Mouse (Mus musculus) left cerebral cortex, adult 2 months (tissue): ENCODE results near the gene Cecr2. TPM values are rescaled to one million over a fixed set of nuclear protein-coding genes. Genes with fewer than 3 reads are reported as not detected.
A peak's percentile ranks its signal among the peaks of the same experiment; 100 is the strongest.

Source experiments
- DNase-seq, 2 experiments: peaks; one replicate each; pipeline ENCODE4 v3.0.0; 2021 to 2022; ENCODE audit warnings: low spot score in 2 of 2, mixed read lengths in 1 of 2; ENCODE audit errors: extremely low spot score in 1 of 2
- H3K27ac ChIP-seq: fragments of 200-600 bp; 2 replicates; pipeline ENCODE4 v1.8.1; 2022
- H3K4me3 ChIP-seq: fragments of 200-600 bp; 2 replicates; pipeline ENCODE4 v1.8.1; 2022
- CTCF ChIP-seq: fragments of 200-600 bp; IDR thresholded peaks from 2 replicates; pipeline ENCODE4 v1.8.1; 2022; ENCODE audit warnings: antibody characterized with exemption, mild to moderate bottlenecking, moderate library complexity
- intact Hi-C: fragments of 180-260 bp; cut with DNase I; formaldehyde crosslinking; loops from one replicate; pipeline ENCODE4 v1.15.1; 2025
- total RNA-seq, 2 experiments: library from RNA; stranded (reverse); gene quantifications; 2 replicates each; pipeline ENCODE4 v1.2.3; 2021

The Cecr2 gene
- total RNA-seq, 2 experiments from 2014 or later = 3.1 to 4.1 TPM

DNA sequence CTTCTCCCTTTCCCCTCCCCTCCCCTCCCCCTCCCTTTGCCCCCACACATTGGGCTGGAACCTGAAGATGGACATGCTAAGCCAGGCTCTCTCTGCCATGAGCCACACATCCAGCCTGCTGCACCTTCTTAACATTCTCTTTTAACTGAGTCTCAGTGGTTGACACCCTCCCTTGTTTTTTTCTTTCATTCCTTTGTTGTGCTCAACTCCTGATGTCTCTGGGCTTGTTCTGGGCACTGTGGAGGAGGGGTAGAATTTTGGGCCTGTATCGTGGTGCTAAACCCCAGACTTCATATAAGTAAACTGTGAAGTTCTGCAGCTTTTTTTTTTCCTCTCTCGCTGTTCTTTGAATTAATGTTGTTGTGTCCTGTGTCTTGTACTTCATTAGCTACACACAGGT, 9.8 kb downstream of the Cecr2 start:
- Histone ChIP-seq H3K4me3 (no peak overlapping the region), H3K27ac (no peak overlapping the region)
- no peak for TF ChIP-seq CTCF
- intact Hi-C loops = loop anchor here (2.0 kb wide), 1 partner anchor 137 kb away; no protein-coding TSS in a partner anchor
- DNase-seq = no peak

DNA sequence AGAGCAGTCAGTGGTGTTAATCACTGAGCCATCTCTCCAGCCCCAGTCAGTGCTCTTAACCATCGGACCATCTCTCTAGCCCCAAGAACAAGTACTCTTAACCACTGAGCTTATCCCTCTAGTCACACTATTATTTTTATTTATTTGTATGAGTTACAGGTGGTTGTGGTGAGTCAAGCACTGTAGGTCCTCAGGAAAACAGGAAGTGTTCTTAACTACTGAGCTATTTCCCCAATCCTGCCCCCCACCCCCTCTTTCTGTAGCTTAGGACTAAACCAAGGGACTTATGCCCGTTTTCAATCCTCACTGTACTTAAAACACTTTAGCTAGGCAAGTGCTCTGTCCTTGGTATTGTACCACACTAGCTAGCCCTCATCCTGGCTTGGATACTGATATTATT, 17.2 kb downstream of the Cecr2 start:
- H3K4me3 ChIP-seq = no peak overlapping the region
- DNase-seq = no peak
- no peak overlapping the region for H3K27ac ChIP-seq
- intact Hi-C loops = no loop called here
- TF ChIP-seq CTCF = no peak

DNA sequence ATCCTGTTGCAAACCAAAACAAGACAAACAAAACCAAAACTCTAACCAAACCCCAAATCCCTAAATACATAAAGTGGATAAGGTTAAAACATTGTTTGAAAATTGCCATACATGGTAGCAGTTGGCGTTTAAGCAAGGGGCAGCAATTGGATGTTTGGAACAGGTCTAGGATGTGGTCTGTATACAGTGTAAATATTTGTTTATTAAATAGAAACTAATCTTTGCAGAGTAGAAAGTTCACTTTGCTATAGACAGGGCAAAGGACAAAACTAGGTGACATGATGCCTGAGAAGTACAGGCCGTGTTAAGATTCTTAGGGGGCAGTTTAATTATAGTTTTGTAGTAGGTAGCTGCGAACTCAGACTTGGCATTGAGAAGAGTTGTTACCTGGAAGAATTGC, 18.6 kb downstream of the Cecr2 start:
- Histone ChIP-seq H3K4me3 (no peak overlapping the region), H3K27ac (no peak overlapping the region)
- intact Hi-C loops = no loop called here
- TF ChIP-seq CTCF = no peak
- no peak for DNase-seq

DNA sequence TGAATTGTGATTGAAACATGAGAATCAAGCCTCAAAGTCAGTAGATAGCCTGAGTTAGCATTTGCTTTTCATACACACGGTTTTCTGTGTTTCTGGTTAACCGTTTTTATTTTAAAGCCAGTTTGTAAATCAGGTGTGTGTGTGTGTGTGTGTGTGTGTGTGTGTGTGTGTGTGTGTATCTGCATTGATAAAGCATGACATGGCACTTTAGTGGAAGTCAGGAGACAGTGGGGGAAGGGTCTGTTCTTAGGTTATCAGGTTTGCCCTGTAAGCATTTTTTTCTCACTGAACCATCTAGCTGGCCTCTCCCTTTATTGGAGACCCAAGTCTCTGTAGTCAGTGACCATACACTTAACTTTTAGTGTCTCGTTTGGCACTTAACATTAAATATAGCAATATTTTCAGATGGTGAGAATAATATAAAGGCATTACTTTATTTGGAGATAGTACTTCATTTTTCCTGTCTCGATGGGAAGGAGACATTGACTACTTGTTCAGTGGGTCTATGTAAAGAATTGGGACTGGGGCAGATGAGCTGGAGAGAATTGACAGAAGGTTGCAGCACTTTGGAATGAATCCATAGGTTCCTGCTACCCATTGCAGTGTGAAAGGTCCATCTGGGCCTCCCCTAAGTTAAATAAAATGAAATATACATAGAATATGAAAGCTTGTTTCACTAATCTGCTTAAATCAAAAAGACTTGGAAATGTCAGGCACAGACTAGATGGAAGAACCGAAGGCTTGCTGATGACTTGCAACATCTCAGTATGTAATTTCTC, 20.9 kb downstream of the Cecr2 start:
- H3K27ac ChIP-seq = no peak overlapping the region
- H3K4me3 ChIP-seq = no peak overlapping the region
- no peak for DNase-seq
- intact Hi-C loops = no loop called here
- TF ChIP-seq CTCF = no peak

GRCm38 (mm10) chr6:120700221-120700620, 34.1 kb downstream of the Cecr2 start:
- no peak overlapping the region for H3K4me3 ChIP-seq
- no peak for DNase-seq
- no peak for TF ChIP-seq CTCF
- intact Hi-C loops = no loop called here
- no peak overlapping the region for H3K27ac ChIP-seq

GRCm38 (mm10) chr6:120704376-120704775, 38.2 kb downstream of the Cecr2 start:
- DNase-seq = no peak
- no peak for TF ChIP-seq CTCF
- Histone ChIP-seq H3K4me3 (no peak overlapping the region), H3K27ac (no peak overlapping the region)
- intact Hi-C loops = no loop called here

GRCm38 (mm10) chr6:120708759-120709158, 42.6 kb downstream of the Cecr2 start:
- TF ChIP-seq CTCF = no peak
- Histone ChIP-seq H3K4me3 (no peak overlapping the region), H3K27ac (no peak overlapping the region)
- no peak for DNase-seq
- intact Hi-C loops = no loop called here

DNA sequence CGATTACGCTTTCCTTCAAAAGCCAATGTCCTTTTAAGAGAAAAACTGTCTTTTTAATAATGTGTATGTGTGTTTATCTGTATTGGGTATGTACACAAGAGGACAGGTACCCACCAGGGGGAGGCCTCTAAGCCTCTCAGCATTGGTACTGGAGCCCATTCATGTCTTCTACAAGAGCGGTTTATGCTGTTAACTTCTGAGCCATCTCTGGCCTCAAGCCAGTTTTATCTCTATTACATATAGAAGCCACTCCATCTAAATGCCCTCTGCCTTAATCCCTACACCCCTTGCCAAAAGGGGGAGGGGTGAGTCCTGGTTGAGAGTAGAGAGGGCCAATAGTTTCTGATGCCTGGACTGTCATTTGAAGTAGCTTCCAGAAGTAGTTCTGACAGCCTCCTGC, 48.6 kb downstream of the Cecr2 start:
- DNase-seq = no peak
- no peak overlapping the region for H3K4me3 ChIP-seq
- intact Hi-C loops = no loop called here
- no peak for TF ChIP-seq CTCF
- H3K27ac ChIP-seq = no peak overlapping the region

DNA sequence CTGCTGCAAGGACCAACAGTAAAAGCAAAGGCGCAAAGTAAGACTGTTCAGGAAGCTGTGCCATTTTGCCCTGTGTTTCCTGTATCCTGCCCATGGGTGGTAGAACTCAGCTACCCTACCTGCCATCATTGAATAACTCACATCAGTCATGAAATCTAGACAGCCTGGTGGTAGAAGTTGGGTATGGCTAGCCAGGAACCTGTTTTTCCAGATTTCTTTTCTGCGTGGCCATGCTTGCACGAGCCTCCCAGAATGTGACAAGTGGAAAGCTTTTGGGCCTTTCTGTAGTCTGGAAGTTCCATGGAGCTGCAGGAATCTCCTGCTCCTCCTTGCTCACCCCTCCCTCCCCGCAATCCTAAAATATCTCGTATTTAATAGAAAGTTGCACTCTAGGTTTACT, 49.1 kb downstream of the Cecr2 start:
- no peak overlapping the region for H3K4me3 ChIP-seq
- peak; percentile 7 for TF ChIP-seq CTCF
- DNase-seq = no peak
- intact Hi-C loops = no loop called here
- H3K27ac ChIP-seq = no peak overlapping the region

GRCm38 (mm10) chr6:120715851-120716250, 49.7 kb downstream of the Cecr2 start:
- no peak for DNase-seq
- no peak for TF ChIP-seq CTCF
- Histone ChIP-seq H3K27ac (no peak overlapping the region), H3K4me3 (no peak overlapping the region)
- intact Hi-C loops = no loop called here

GRCm38 (mm10) chr6:120716531-120716984, 50.4 kb downstream of the Cecr2 start:
- Histone ChIP-seq H3K4me3 (no peak overlapping the region), H3K27ac (no peak overlapping the region)
- TF ChIP-seq CTCF = no peak
- no peak for DNase-seq
- intact Hi-C loops = no loop called here

DNA sequence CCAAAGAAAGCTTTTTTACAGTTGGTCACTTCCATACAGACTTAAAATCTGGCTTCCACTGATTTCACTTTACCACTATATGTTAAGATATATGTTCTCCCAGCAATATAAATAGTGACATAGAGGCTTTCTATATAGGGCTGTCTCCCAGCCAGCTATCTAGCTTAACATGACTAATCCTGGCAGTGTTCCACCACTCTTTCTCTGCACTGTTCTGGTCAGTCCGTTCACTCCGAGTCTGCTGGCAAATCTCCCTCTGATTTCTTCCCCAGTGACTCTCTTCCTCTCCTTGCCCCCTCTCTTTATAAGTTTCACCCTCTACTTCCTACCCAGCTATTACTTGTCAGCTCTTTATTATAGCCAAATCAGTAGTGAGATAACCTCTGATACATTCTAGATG, 59.8 kb downstream of the Cecr2 start:
- TF ChIP-seq CTCF = no peak
- intact Hi-C loops = no loop called here
- DNase-seq = no peak
- Histone ChIP-seq H3K27ac (no peak overlapping the region), H3K4me3 (no peak overlapping the region)

DNA sequence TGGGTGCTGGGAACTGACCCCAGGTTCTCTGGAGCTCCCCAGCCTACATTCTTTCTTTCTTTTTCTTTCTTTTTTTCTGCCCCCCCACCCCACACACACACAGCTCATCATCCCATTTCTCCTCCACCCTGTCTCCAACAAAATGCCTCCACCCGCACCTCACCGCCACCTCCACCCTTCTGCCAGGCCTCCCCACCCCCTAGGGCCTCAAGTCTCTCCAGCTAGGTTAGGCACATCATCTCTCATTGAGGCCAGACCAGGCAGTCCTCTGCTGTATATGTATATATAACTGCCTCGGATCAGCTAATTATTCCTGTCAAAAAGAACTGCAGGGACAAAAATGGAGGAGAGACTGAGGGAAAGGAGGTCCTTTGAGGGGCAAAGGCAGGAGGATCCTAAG, 69.8 kb downstream of the Cecr2 start:
- intact Hi-C loops = loop anchor here (1.0 to 10.0 kb wide), 3 partner anchors 134 to 301 kb away; no protein-coding TSS in a partner anchor
- TF ChIP-seq CTCF = no peak
- no peak for DNase-seq
- Histone ChIP-seq H3K27ac (no peak overlapping the region), H3K4me3 (no peak overlapping the region)
